Mouse (Mus musculus) C2C12 (cell line): ENCODE measurements at regions not wholly inside any gene's neighbourhood (a gene's known extent, or its start where the extent isn't known, plus 50 kb on each side); places are given as distances from the start of the nearest gene placed in this dataset.
"Not testable (repeated sequence)": the region's sequence is repeated elsewhere in the genome, so short reads cannot be mapped to it uniquely, and the experiment has no call there.

Source experiments
- H3K27me3 ChIP-seq: one replicate; pipeline ENCODE4 v1.6.1; 2011; ENCODE audit not compliant: control insufficient read depth, insufficient read depth, insufficient read length
- H3K36me3 ChIP-seq: one replicate; pipeline ENCODE4 v1.6.1; 2011; ENCODE audit not compliant: control insufficient read depth, insufficient read depth
- H3K4me3 ChIP-seq: one replicate; pipeline ENCODE4 v1.5.1; 2011; ENCODE audit warnings: mild to moderate bottlenecking, control low read depth; ENCODE audit not compliant: poor library complexity, insufficient read depth, severe bottlenecking
- H3K79me2 ChIP-seq: one replicate; pipeline ENCODE4 v1.6.1; 2011; ENCODE audit not compliant: control insufficient read depth, insufficient read depth
- H3K79me3 ChIP-seq: one replicate; pipeline ENCODE4 v1.6.1; 2011; ENCODE audit warnings: low read depth, control low read depth
- H3ac ChIP-seq: one replicate; pipeline ENCODE3; 2011; ENCODE audit warnings: low read depth; ENCODE audit not compliant: control insufficient read depth, insufficient read length
- CEBPB ChIP-seq: IDR thresholded peaks from one replicate; pipeline ENCODE4 v1.6.1; 2011; ENCODE audit warnings: low read depth, mild to moderate bottlenecking, control low read depth, moderate library complexity
- CTCF ChIP-seq: IDR thresholded peaks from one replicate; pipeline ENCODE4 v1.5.1; 2011; ENCODE audit not compliant: control insufficient read depth, insufficient read depth, insufficient read length
- FOSL1 ChIP-seq: IDR thresholded peaks from one replicate; pipeline ENCODE4 v1.8.0; 2011; ENCODE audit warnings: mild to moderate bottlenecking, low read length; ENCODE audit not compliant: poor library complexity, insufficient read depth, severe bottlenecking
- MAX ChIP-seq: IDR thresholded peaks from one replicate; pipeline ENCODE4 v1.6.1; 2011; ENCODE audit warnings: mild to moderate bottlenecking, control low read depth
- MYOD1 ChIP-seq: IDR thresholded peaks from one replicate; pipeline ENCODE4 v1.6.1; 2011; ENCODE audit warnings: low read depth; ENCODE audit not compliant: control insufficient read depth, insufficient read length
- MYOG ChIP-seq: IDR thresholded peaks from one replicate; pipeline ENCODE4 v1.6.1; 2011; ENCODE audit not compliant: control insufficient read depth, insufficient read length; ENCODE audit errors: extremely low read depth
- USF1 ChIP-seq: IDR thresholded peaks from one replicate; pipeline ENCODE4 v1.6.1; 2011; ENCODE audit warnings: low read depth, mild to moderate bottlenecking, control low read depth, moderate library complexity

GRCm38 (mm10) chr3:8123641-8124040 lies 1486.2 kb downstream of the Zfp704 start:
- not testable (repeated sequence) for H3K36me3 ChIP-seq
- TF ChIP-seq CEBPB = peak; percentile 22

DNA sequence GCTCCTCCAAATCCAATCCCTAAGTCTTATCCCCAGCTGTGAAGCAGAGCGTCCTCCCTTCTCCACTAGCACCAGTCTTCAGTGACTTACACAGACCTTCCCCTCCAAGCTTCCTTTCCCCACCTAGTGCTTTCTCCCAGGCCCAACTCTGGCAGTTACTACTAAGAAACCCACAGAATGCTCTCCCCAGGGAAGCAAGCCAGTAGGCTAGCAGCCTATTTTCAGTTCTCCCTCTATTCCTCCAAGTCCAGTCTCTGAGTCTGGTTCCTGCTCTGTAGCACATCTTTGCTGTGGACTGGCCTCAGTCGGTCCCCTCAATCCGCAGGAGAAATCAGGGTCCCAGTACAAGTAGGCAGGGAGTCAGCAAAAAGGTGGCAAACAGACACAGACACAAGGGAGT lies 1486.7 kb downstream of the Zfp704 start:
- Histone ChIP-seq H3K4me3 (no peak overlapping the region), H3ac (no peak overlapping the region), H3K27me3 (no peaks in the 10 kb centered on the region), H3K36me3 (no peaks in the 10 kb centered on the region), H3K79me3 (no peaks in the 10 kb centered on the region), H3K79me2 (no peaks in the 10 kb centered on the region)
- TF ChIP-seq MAX (no peak), MYOD1 (no peak), MYOG (no peak), FOSL1 (no peak), CTCF (no peak), CEBPB (no peak), USF1 (no peak)

More at GRCm38 (mm10) chr3:8123641-8124040, 1486.2 kb downstream of the Zfp704 start:
- not testable (repeated sequence) for H3K79me2 ChIP-seq, H3K27me3 ChIP-seq, H3K79me3 ChIP-seq, H3K4me3 ChIP-seq, H3ac ChIP-seq

- Histone ChIP-seq H3ac (no peak overlapping the region), H3K36me3 (no peaks in the 10 kb centered on the region), H3K79me2 (no peaks in the 10 kb centered on the region), H3K79me3 (no peaks in the 10 kb centered on the region), H3K4me3 (no peak overlapping the region), H3K27me3 (no peaks in the 10 kb centered on the region)
- no peak for TF ChIP-seq MAX
- TF ChIP-seq MYOG = no peak
- TF ChIP-seq MYOD1 = no peak
- TF ChIP-seq CTCF = no peak
- no peak for TF ChIP-seq CEBPB
- no peak for TF ChIP-seq USF1
- TF ChIP-seq FOSL1 = no peak
Observed at GRCm38 (mm10) chr3:8098291-8098690, 1478.0 kb upstream of the 1700008P02Rik start.

GRCm38 (mm10) chr3:8084749-8085148 lies 1464.5 kb upstream of the 1700008P02Rik start:
- Histone ChIP-seq H3K79me2 (no peaks in the 10 kb centered on the region), H3K36me3 (no peaks in the 10 kb centered on the region), H3K4me3 (no peak overlapping the region), H3K79me3 (no peaks in the 10 kb centered on the region), H3ac (no peak overlapping the region), H3K27me3 (no peaks in the 10 kb centered on the region)
- no peak for TF ChIP-seq CTCF
- no peak for TF ChIP-seq USF1
- no peak for TF ChIP-seq MYOD1
- peak; percentile 32 for TF ChIP-seq FOSL1

- Histone ChIP-seq H3K27me3 (no peaks in the 10 kb centered on the region), H3K79me3 (no peaks in the 10 kb centered on the region), H3ac (no peak overlapping the region), H3K36me3 (no peaks in the 10 kb centered on the region), H3K4me3 (no peak overlapping the region), H3K79me2 (no peaks in the 10 kb centered on the region)
- TF ChIP-seq CTCF (no peak), MAX (no peak), USF1 (no peak), FOSL1 (no peak), MYOD1 (no peak), CEBPB (no peak), MYOG (no peak)
Observed at GRCm38 (mm10) chr3:8053711-8054110, 1433.5 kb upstream of the 1700008P02Rik start.

GRCm38 (mm10) chr3:8051167-8051566 lies 1430.9 kb upstream of the 1700008P02Rik start:
- Histone ChIP-seq H3ac (no peak overlapping the region), H3K36me3 (no peaks in the 10 kb centered on the region), H3K79me3 (no peaks in the 10 kb centered on the region), H3K27me3 (no peaks in the 10 kb centered on the region), H3K4me3 (no peak overlapping the region), H3K79me2 (no peaks in the 10 kb centered on the region)
- TF ChIP-seq USF1 = no peak
- TF ChIP-seq MAX = no peak
- TF ChIP-seq MYOG = no peak
- no peak for TF ChIP-seq CTCF
- no peak for TF ChIP-seq CEBPB
- no peak for TF ChIP-seq MYOD1
- TF ChIP-seq FOSL1 = no peak

- Histone ChIP-seq H3K27me3 (no peaks in the 10 kb centered on the region), H3ac (no peak overlapping the region), H3K36me3 (no peaks in the 10 kb centered on the region), H3K4me3 (no peak overlapping the region), H3K79me2 (no peaks in the 10 kb centered on the region), H3K79me3 (no peaks in the 10 kb centered on the region)
- TF ChIP-seq FOSL1 (no peak), CEBPB (no peak), MYOG (no peak), USF1 (no peak), CTCF (no peak), MYOD1 (no peak), MAX (no peak)
Observed at GRCm38 (mm10) chr3:8049706-8050105, 1429.5 kb upstream of the 1700008P02Rik start.
